Mouse (Mus musculus) hindbrain, embryonic 16.5 days (tissue): ENCODE measurements around the gene Hist1h3d. TPM values are rescaled to one million over a fixed set of nuclear protein-coding genes. Genes with fewer than 3 reads are reported as not detected.
"Not testable (repeated sequence)": the region's sequence is repeated elsewhere in the genome, so short reads cannot be mapped to it uniquely, and the experiment has no call there.

Experiments
- ATAC-seq: fragments of 200-750 bp; cut with Nextera tagmentation; 2 replicates; pipeline ENCODE4 v1.8.0; 2017; ENCODE audit warnings: moderate TSS enrichment, moderate library complexity
- H3K27ac ChIP-seq: fragments of 300-500 bp; sonication (generic); 2 replicates; pipeline ENCODE4 v1.5.1; 2014; ENCODE audit warnings: low read depth, mild to moderate bottlenecking, control low read depth, low read length, moderate library complexity
- H3K27me3 ChIP-seq: fragments of 300-500 bp; sonication (generic); replicated peaks from 2 replicates; pipeline ENCODE4 v1.6.1; 2014; ENCODE audit warnings: low read length; ENCODE audit not compliant: control insufficient read depth, insufficient read depth
- H3K36me3 ChIP-seq: fragments of 300-500 bp; sonication (generic); 2 replicates; pipeline ENCODE4 v1.6.1; 2014; ENCODE audit warnings: mild to moderate bottlenecking, low read length, moderate library complexity, mixed read lengths; ENCODE audit not compliant: control insufficient read depth, insufficient read depth
- H3K4me1 ChIP-seq: fragments of 300-500 bp; sonication (generic); 2 replicates; pipeline ENCODE4 v1.6.1; 2014; ENCODE audit warnings: low read depth, low read length; ENCODE audit not compliant: control insufficient read depth, insufficient read depth
- H3K4me2 ChIP-seq: fragments of 300-500 bp; sonication (generic); 2 replicates; pipeline ENCODE4 v1.6.1; 2014; ENCODE audit warnings: mild to moderate bottlenecking, low read length, control low read depth, moderate library complexity
- H3K4me3 ChIP-seq: fragments of 300-500 bp; sonication (generic); 2 replicates; pipeline ENCODE4 v1.5.1; 2014; ENCODE audit warnings: mild to moderate bottlenecking, low read length, control low read depth, moderate library complexity
- H3K9ac ChIP-seq: fragments of 300-500 bp; sonication (generic); 2 replicates; pipeline ENCODE4 v1.6.1; 2014; ENCODE audit warnings: low read depth, mild to moderate bottlenecking, control low read depth, low read length, moderate library complexity
- H3K9me3 ChIP-seq: fragments of 300-500 bp; sonication (generic); 2 replicates; pipeline ENCODE4 v1.6.1; 2014; ENCODE audit warnings: mild to moderate bottlenecking, low read length, moderate library complexity; ENCODE audit not compliant: control insufficient read depth
- WGBS: fragments of 180-500 bp; shearing (Covaris S2); extraction: QIAGEN DNeasy Blood & Tissue Kit; methylation state at CpG from one replicate; pipeline ENCODE4 v1.1.7; 2014; 5-methylcytosine and 5-hydroxymethylcytosine counted together
- polyA plus RNA-seq: library from polyadenylated mRNA; unstranded; fragments of >200 nt; fragmentation: Nextera tagmentation; extraction: Ambion mirVana; gene quantifications from 2 replicates; pipeline ENCODE4 v1.2.1, GENCODE M21; 2015

Gene Hist1h3d
- polyA plus RNA-seq, 1 experiment from 2014 or later, result 0.85 TPM

DNA sequence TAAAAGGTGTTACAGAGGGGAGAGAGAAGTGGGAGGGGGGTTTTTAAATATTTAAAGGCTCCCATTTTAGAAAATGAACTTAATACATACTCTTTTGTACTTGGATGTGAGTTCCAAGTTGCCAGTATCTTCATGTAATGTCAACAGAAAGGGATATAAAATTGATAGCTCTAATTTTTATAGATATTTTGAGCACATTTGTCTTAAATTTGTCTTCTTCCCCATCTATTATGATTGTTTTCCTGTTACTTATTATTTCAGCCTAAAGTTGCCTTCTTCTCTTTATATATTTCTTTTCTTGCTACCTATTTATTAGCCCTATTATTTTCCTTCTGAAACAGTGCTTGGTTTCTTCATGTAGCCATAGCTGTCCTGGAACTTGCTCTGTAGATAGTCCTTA, 22.6 kb upstream of the Hist1h3d start, which contains the start of gene Hist1h1d:
Gene Hist1h1d, plus strand, starts transcription at position 301 of the 400 bp plus-strand sequence.
- ATAC-seq, result no peak
- Histone ChIP-seq H3K9ac (no peak within 1 kb of the TSS), H3K27me3 (no peaks in the 10 kb centered on the region), H3K9me3 (no peaks in the 10 kb centered on the region), H3K36me3 (no peaks in the 10 kb centered on the region), H3K4me1 (peaks cover 13% of the 10 kb centered on the region), H3K27ac (peak within 1 kb of the TSS; percentile 20; the same call in 1 of the 2 replicates), H3K4me2 (no peak within 1 kb of the TSS; the same call in 1 of the 2 replicates), H3K4me3 (no peak within 1 kb of the TSS)

GRCm38 (mm10) chr13:23554393-23554792, 21.2 kb upstream of the Hist1h3d start:
- no peaks in the 10 kb centered on the region for H3K27me3 ChIP-seq
- H3K4me3 ChIP-seq, result peak overlapping the region; percentile 54
- no peaks in the 10 kb centered on the region for H3K9me3 ChIP-seq
- H3K4me2 ChIP-seq, result peak overlapping the region; percentile 100
- H3K36me3 ChIP-seq, result no peaks in the 10 kb centered on the region
- no peak for ATAC-seq
- H3K9ac ChIP-seq, result peak overlapping the region; percentile 70
- WGBS, result 21% methylated on average over 9 of the region's 9 CpGs
- peak overlapping the region; percentile 82; the same call in 1 of the 2 replicates for H3K27ac ChIP-seq
- H3K4me1 ChIP-seq, result peaks cover 13% of the 10 kb centered on the region

DNA sequence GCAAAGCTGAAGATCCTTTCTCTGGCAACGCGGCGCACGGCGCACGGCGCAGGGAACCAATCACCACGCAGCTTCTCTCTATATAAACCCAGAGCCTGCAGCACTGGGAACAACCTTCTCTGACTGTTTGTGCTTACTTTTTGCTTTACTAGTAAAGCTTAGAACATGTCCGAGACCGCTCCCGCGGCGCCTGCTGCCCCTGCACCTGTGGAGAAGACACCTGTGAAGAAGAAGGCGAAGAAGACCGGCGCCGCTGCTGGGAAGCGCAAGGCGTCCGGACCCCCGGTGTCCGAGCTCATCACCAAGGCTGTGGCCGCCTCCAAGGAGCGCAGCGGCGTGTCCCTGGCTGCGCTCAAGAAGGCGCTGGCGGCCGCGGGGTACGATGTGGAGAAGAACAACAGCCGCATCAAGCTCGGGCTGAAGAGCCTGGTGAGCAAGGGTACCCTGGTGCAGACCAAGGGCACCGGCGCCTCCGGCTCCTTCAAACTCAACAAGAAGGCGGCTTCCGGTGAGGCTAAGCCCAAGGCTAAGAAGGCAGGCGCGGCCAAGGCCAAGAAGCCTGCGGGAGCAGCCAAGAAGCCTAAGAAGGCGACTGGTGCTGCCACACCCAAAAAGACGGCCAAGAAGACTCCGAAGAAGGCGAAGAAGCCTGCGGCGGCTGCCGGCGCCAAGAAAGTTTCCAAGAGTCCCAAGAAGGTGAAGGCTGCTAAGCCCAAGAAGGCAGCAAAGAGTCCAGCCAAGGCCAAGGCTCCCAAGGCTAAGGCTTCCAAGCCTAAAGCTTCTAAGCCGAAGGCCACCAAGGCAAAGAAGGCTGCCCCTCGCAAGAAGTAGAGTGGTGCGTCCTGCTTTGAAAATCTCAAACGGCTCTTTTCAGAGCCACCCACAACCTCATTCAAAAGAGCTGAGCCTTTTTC, 20.4 kb upstream of the Hist1h3d start:
- ATAC-seq, result peak; percentile 72
- H3K9me3 ChIP-seq, result no peaks in the 10 kb centered on the region
- H3K36me3 ChIP-seq, result no peaks in the 10 kb centered on the region
- peak overlapping the region; percentile 70 for H3K9ac ChIP-seq
- H3K4me3 ChIP-seq, result peak overlapping the region; percentile 54
- H3K27me3 ChIP-seq, result no peaks in the 10 kb centered on the region
- peak overlapping the region; percentile 82 for H3K27ac ChIP-seq
- under 1% methylated on average over 48 of the region's 54 CpGs for WGBS
- H3K4me1 ChIP-seq, result peaks cover 13% of the 10 kb centered on the region
- peak overlapping the region; percentile 100 for H3K4me2 ChIP-seq

GRCm38 (mm10) chr13:23555839-23556416, 19.6 kb upstream of the Hist1h3d start:
- Histone ChIP-seq H3K9ac (peak overlapping the region; percentile 70), H3K9me3 (no peaks in the 10 kb centered on the region), H3K27me3 (no peaks in the 10 kb centered on the region), H3K36me3 (no peaks in the 10 kb centered on the region), H3K4me2 (peak overlapping the region; percentile 100), H3K4me1 (peaks cover 9% of the 10 kb centered on the region), H3K27ac (peak overlapping the region; percentile 82), H3K4me3 (peak overlapping the region; percentile 54)
- ATAC-seq, result peak; percentile 86
- 0% methylated on average over 18 of the region's 18 CpGs for WGBS

DNA sequence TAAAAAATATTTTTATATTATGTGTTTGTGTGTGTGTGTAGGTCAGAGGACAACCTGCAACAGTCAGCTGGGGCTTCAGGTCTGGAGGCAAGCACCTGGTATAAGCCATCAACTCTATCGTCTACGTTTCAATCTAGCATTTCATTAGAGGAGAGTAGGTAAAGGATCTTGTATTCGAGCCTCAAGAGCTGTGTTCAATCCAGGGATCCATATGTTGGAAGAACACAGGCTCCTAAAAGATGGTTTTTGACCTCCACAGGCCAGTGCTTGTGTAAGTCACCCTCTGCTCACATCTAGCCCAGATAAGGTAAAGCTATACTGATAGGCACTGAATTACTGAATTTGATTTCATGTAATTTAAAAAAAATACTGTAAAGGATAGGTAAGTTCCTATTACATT, 18.7 kb upstream of the Hist1h3d start:
- H3K4me2 ChIP-seq, result no peak overlapping the region
- WGBS, result 67% methylated on average over 3 of the region's 3 CpGs

GRCm38 (mm10) chr13:23560699-23561098, 14.9 kb upstream of the Hist1h3d start:
- H3K9me3 ChIP-seq, H3K27ac ChIP-seq, H3K27me3 ChIP-seq, H3K4me3 ChIP-seq, H3K4me1 ChIP-seq, H3K9ac ChIP-seq, ATAC-seq, H3K4me2 ChIP-seq, H3K36me3 ChIP-seq: not testable (repeated sequence)
- WGBS, result 17% methylated on average over 2 of the region's 2 CpGs

More for the DNA sequence above, 18.7 kb upstream of the Hist1h3d start:
- Histone ChIP-seq H3K4me3 (no peak overlapping the region), H3K36me3 (no peaks in the 10 kb centered on the region), H3K27ac (no peak overlapping the region), H3K9me3 (no peaks in the 10 kb centered on the region), H3K4me1 (peaks cover 9% of the 10 kb centered on the region), H3K27me3 (no peaks in the 10 kb centered on the region), H3K9ac (no peak overlapping the region)
- no peak for ATAC-seq

GRCm38 (mm10) chr13:23561531-23561882, 14.1 kb upstream of the Hist1h3d start:
- H3K36me3 ChIP-seq, ATAC-seq, H3K9me3 ChIP-seq, H3K27ac ChIP-seq, H3K27me3 ChIP-seq, H3K4me1 ChIP-seq, H3K9ac ChIP-seq: not testable (repeated sequence)
- Histone ChIP-seq H3K4me2 (peak overlapping the region; percentile 87), H3K4me3 (peak overlapping the region; percentile 46)
- 0% methylated on average over 2 of the region's 5 CpGs for WGBS

- not testable (repeated sequence) for H3K4me1 ChIP-seq, H3K27me3 ChIP-seq, H3K36me3 ChIP-seq, H3K9me3 ChIP-seq
- peak; percentile 97 for ATAC-seq
- peak within 1 kb of the TSS; percentile 87 for H3K4me2 ChIP-seq
- peak within 1 kb of the TSS; percentile 60 for H3K9ac ChIP-seq
- peak within 1 kb of the TSS; percentile 46 for H3K4me3 ChIP-seq
- WGBS, result under 1% methylated on average over 39 of the region's 67 CpGs
- H3K27ac ChIP-seq, result peak within 1 kb of the TSS; percentile 94
These were observed 13.5 kb upstream of the Hist1h3d start, which contains the start of gene Hist1h3e for GRCm38 (mm10) chr13:23561883-23562659. Gene Hist1h3e, minus strand, starts transcription at chr13:23562369.
